Mouse (Mus musculus) CH12.LX (cell line): ENCODE data around the gene Gm17581.
A peak's percentile ranks its signal among the peaks of the same experiment; 100 is the strongest.
"Not testable (repeated sequence)": the region's sequence is repeated elsewhere in the genome, so short reads cannot be mapped to it uniquely, and the experiment has no call there.

Experiments used
- CTCF ChIP-seq, 2 experiments: IDR thresholded peaks in 1 of 2; conservative IDR thresholded peaks in 1 of 2; 2 replicates each; pipeline ENCODE4 v1.5.1; 2011 to 2012; ENCODE audit warnings: low read depth in 2 of 2, low read length in 2 of 2, improper control_type of control experiment in 1 of 2, inconsistent platforms in 1 of 2, mild to moderate bottlenecking in 1 of 2, moderate library complexity in 1 of 2
- EP300 ChIP-seq: IDR thresholded peaks from 2 replicates; pipeline ENCODE4 v1.6.1; 2011; ENCODE audit warnings: low read length, improper control_type of control experiment
- HCFC1 ChIP-seq: IDR thresholded peaks from 2 replicates; pipeline ENCODE4 v1.6.1; 2012; ENCODE audit warnings: low read depth, mild to moderate bottlenecking, inconsistent platforms, low read length, improper control_type of control experiment
- JUND ChIP-seq: conservative IDR thresholded peaks from 2 replicates; pipeline ENCODE4 v1.6.1; 2011; ENCODE audit warnings: low read depth, low read length, improper control_type of control experiment
- MAFK ChIP-seq: IDR thresholded peaks from 2 replicates; pipeline ENCODE4 v1.6.1; 2011; ENCODE audit warnings: low read length, improper control_type of control experiment; ENCODE audit not compliant: insufficient replicate concordance
- MAX ChIP-seq: IDR thresholded peaks from 2 replicates; pipeline ENCODE4 v1.6.1; 2011; ENCODE audit warnings: low read length, improper control_type of control experiment
- MEF2A ChIP-seq: IDR thresholded peaks from 2 replicates; pipeline ENCODE4 v1.6.1; 2014; ENCODE audit warnings: low read depth, mild to moderate bottlenecking, inconsistent platforms, low read length, improper control_type of control experiment, borderline replicate concordance
- POLR2A ChIP-seq: IDR thresholded peaks from 2 replicates; pipeline ENCODE4 v1.6.1; 2011; ENCODE audit warnings: low read depth, mild to moderate bottlenecking, improper control_type of control experiment, low read length
- RAD21 ChIP-seq: IDR thresholded peaks from 2 replicates; pipeline ENCODE4 v1.6.1; 2011; ENCODE audit warnings: low read depth, mild to moderate bottlenecking, low read length, improper control_type of control experiment, moderate library complexity
- RCOR1 ChIP-seq: conservative IDR thresholded peaks from 2 replicates; pipeline ENCODE4 v1.6.1; 2012; ENCODE audit warnings: low read depth, mild to moderate bottlenecking, inconsistent platforms, low read length, improper control_type of control experiment
- SMC3 ChIP-seq: IDR thresholded peaks from 2 replicates; pipeline ENCODE4 v1.6.1; 2011; ENCODE audit warnings: low read depth, low read length, improper control_type of control experiment
- TBP ChIP-seq: conservative IDR thresholded peaks from 2 replicates; pipeline ENCODE4 v1.6.1; 2011; ENCODE audit warnings: low read depth, low read length, improper control_type of control experiment
- TCF12 ChIP-seq: IDR thresholded peaks from 2 replicates; pipeline ENCODE4 v1.6.1; 2014; ENCODE audit warnings: low read depth, mild to moderate bottlenecking, inconsistent platforms, low read length, improper control_type of control experiment
- USF1 ChIP-seq: IDR thresholded peaks from 2 replicates; pipeline ENCODE4 v1.6.1; 2014; ENCODE audit warnings: low read depth, mild to moderate bottlenecking, inconsistent platforms, low read length, improper control_type of control experiment

- TF ChIP-seq CTCF (conservative IDR thresholded peaks at IDR 0.05 in 1 of 2, IDR thresholded peaks at IDR 0.05 in 1 of 2; ENCODE audit: low read depth in 2 of 2, low read length in 2 of 2); SMC3; TCF12; POLR2A; MEF2A; MAX; HCFC1; EP300; RAD21; JUND; MAFK; USF1; RCOR1: not testable (repeated sequence)
- 0 out of 2 replicates have a peak, but pooled peaks have one; percentile 14 for TF ChIP-seq TBP
Observed at GRCm38 (mm10) chr2:155698443-155698842, 37.2 kb downstream of the Gm17581 start.
